Mouse (Mus musculus): Measurements from ENCODE around the gene Polr2h.

The Polr2h gene

GRCm38 (mm10) chr16:20701729-20702521, 15.5 kb upstream of the Polr2h start:
- no peak for DNase-seq

GRCm38 (mm10) chr16:20702522-20702893, 15.0 kb upstream of the Polr2h start:
- DNase-seq: peak; percentile 72

GRCm38 (mm10) chr16:20703071-20703470, 14.4 kb upstream of the Polr2h start:
- no peak for DNase-seq

DNA sequence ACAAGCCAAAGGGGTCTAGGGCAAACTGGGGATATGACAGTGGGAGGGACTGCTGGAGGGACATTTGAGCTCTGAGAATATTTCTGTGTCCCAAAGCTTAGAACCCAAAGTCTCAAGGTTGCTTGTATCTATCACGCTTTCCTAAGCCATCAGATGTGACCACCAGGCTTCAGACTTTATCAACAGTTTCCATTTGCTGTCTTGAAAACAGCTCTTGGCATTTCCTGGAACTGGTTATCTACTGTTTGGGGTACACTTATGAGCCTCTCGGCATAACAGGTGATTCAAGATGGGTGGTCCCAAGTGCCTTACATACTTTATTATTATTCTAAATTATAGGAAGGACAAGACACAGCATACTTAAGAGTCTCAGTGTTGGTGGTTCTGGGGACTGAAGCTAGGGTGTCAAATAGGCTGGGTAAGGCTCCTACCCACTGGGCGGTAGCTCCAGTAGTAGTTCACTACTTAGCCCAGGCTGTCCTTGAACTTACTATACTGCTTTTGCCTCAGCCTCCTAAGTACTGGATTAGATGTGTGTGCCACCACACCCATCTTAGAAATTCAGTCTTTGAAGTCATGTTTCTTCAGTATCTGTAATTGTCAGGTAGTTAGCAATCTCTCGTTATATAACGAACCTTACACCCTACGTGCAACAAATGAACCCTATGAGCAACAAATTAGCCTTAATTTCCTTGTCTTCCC, 13.6 kb upstream of the Polr2h start:
- no peak for DNase-seq

GRCm38 (mm10) chr16:20705786-20706185, 11.7 kb upstream of the Polr2h start:
- DNase-seq: no peak

GRCm38 (mm10) chr16:20706407-20707055, 10.9 kb upstream of the Polr2h start:
- DNase-seq: no peak

DNA sequence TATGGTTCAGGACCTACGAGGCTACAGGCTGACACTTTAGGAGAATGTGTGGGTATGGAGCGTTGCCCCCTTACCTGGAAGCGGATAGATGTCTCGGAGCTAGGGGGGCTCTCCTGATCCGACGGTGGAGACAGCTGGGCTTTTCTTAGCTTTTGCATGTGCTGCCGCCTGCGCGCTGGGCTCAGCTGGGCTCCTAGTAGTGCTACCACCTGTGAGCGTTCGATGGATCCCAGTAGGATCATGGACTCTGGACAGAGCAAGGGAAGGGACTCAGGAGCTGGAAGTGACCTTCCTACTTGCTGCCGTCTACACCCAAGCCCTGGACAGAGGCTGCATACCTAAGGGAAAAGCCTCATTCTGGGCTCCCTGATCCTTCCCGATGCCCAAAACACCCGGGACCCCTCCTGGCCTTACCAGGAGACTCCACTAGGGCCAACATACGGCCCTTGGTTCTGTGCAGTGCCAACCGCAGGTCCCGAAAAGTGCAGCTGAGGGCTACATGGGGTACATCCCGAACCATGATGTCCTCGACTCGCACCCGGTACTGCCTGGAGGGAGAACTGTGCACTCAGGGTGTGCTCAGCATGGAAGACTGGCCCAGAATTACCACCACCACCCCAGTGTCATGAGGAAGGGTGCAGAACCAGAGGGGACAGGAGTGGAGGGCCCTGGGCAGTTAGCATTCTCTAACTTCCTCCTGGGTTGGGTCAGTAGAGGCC, 9.1 kb upstream of the Polr2h start:
- no peak for DNase-seq

GRCm38 (mm10) chr16:20708939-20709734, 8.3 kb upstream of the Polr2h start:
- DNase-seq: peak; percentile 90

DNA sequence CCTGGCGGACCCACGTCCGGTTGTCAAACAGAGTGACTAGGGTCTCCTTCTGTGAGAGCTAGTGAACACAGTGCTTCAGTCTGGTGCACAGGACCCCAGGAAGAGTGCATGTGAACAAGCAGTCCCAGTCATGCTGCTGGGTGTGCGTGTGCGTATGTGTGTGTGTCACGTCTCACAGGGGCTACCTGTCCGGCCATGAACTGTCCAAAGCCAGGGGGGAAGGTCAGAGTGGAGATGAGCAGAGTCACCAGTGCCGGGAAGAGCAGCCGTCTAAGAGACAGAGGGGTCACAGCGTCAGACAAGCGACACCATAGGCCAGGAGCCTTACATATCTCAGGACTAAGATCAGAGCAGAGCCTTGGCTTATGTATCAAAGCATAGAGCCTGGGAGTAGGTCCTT, 7.1 kb upstream of the Polr2h start:
- no peak for DNase-seq

- no peak for DNase-seq
These were observed 6.7 kb upstream of the Polr2h start for GRCm38 (mm10) chr16:20710810-20711209.

DNA sequence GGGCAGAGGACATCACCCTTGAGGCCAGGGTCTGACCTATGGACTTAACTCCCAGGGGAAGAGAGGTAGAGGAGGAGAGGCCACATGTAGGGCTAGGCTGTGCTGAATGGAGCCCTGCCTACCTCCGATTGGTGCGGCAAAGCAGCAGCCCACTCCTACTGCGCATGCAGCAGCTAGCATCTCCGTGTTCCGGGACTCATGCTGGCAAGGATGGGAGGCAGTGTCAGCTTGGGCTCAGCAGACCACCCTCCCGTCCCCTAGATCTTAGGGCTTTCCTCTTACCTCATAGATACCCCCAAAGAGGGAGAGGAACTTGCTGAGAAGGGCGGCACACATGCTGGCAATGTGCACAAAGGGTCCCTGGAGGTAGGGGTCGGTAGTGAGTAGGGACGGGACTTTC, 5.3 kb upstream of the Polr2h start:
- DNase-seq: no peak

GRCm38 (mm10) chr16:20712889-20713288, 4.6 kb upstream of the Polr2h start:
- DNase-seq: no peak

DNA sequence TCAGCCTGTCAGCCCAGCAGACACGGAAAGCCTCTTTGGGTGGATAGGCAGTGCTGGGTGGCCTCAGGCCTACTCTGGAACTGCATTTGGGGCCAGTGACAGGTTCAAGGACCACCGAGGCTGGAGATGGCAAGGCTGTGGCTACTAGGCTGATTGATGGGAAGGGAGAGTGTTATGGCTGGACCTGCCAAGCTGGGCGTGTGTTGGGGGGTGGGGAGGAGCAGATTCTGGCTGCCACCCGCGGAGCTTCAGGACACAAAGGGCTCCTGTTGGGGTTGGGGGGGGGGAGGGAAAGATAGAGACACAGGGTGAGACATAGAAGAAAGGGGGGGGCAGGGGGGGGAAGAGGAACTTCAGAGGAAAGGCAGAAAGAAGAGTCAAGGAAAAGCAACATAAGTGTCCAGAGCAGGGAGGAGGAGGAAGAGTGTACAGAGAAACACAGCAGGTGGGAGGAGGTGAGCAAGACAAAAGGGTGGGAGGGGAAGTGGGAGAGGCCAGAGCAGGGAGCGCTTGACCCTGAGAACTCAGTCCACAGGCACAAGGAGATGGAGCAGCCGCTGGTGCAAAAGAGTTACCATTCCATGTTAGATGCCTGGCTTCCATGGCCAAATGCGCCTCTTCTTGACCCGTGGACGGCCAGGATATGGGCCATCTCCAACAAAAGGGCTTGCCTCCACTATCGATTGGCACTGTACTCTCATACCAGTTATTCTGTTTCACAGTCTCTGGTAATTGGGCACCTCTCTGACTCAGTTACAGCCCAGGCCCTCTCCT, 3.0 kb upstream of the Polr2h start:
- no peak for DNase-seq

GRCm38 (mm10) chr16:20715161-20715560, 2.3 kb upstream of the Polr2h start:
- DNase-seq: no peak

DNA sequence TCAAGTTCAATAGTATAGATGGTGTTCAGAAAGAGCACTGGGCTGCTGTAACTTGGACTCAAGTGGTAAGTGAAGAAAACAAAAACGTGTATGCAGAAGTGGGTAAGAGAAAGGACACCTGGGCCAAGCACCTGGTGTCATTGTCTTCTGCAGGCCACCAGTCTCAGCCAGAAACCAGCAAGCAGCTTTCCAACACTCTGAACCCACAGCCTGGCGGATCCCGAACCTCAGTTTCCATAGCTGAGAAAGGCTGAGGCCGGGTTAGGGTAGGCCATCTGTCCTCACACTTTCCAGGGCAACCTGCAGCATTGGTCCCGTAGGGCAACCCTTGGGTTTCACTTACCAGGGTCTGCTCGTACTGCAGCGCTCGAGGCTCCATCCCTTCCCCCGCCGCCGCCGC, 1.9 kb upstream of the Polr2h start:
- DNase-seq: no peak

- peak; percentile 82 for DNase-seq
These were observed 1.3 kb upstream of the Polr2h start for GRCm38 (mm10) chr16:20715976-20716840.

- DNase-seq: no peak
These were observed 654 bp upstream of the Polr2h start for GRCm38 (mm10) chr16:20716841-20717180.

GRCm38 (mm10) chr16:20717978-20718670, 659 bp downstream of the Polr2h start:
- DNase-seq: no peak

- DNase-seq: no peak
These were observed 4.3 kb downstream of the Polr2h start for GRCm38 (mm10) chr16:20721808-20722207.

- no peak for DNase-seq
These were observed 5.3 kb downstream of the Polr2h start for GRCm38 (mm10) chr16:20722736-20723135.

Measured in thymus, postnatal 4 days (tissue).